Mouse (Mus musculus) hindbrain, embryonic 12.5 days (tissue): ENCODE data around the gene Lrrc10b. TPM values are rescaled to one million over a fixed set of nuclear protein-coding genes. Genes with fewer than 3 reads are reported as not detected.
A peak's percentile ranks its signal among the peaks of the same experiment; 100 is the strongest.

Experiments
- ATAC-seq: fragments of 200-750 bp; cut with Nextera tagmentation; 2 replicates; pipeline ENCODE4 v1.8.0; 2017; ENCODE audit warnings: moderate TSS enrichment; ENCODE audit not compliant: low FRiP score
- H3K27ac ChIP-seq: fragments of 300-500 bp; sonication (generic); 2 replicates; pipeline ENCODE4 v1.5.1; 2016; ENCODE audit warnings: mild to moderate bottlenecking
- H3K27me3 ChIP-seq: fragments of 300-500 bp; sonication (generic); 2 replicates; pipeline ENCODE4 v1.6.1; 2016; ENCODE audit warnings: mild to moderate bottlenecking
- H3K36me3 ChIP-seq: fragments of 300-500 bp; sonication (generic); 2 replicates; pipeline ENCODE4 v1.6.1; 2016; ENCODE audit warnings: mild to moderate bottlenecking
- H3K4me1 ChIP-seq: fragments of 300-500 bp; sonication (generic); 2 replicates; pipeline ENCODE4 v1.6.1; 2016
- H3K4me2 ChIP-seq: fragments of 300-500 bp; sonication (generic); replicated peaks from 2 replicates; pipeline ENCODE4 v1.6.1; 2016; ENCODE audit warnings: mild to moderate bottlenecking
- H3K4me3 ChIP-seq: fragments of 300-500 bp; sonication (generic); 2 replicates; pipeline ENCODE4 v1.5.1; 2016; ENCODE audit warnings: mild to moderate bottlenecking
- H3K9ac ChIP-seq: fragments of 300-500 bp; sonication (generic); 2 replicates; pipeline ENCODE4 v1.6.1; 2016; ENCODE audit warnings: mild to moderate bottlenecking, moderate library complexity
- H3K9me3 ChIP-seq: fragments of 300-500 bp; sonication (generic); replicated peaks from 2 replicates; pipeline ENCODE4 v1.6.1; 2016; ENCODE audit warnings: mild to moderate bottlenecking
- WGBS: fragments of 180-500 bp; shearing (Covaris S2); methylation state at CpG from one replicate; pipeline ENCODE4 v1.1.7; 2016; 5-methylcytosine and 5-hydroxymethylcytosine counted together
- polyA plus RNA-seq: library from polyadenylated mRNA; unstranded; fragments of >200 nt; fragmentation: Nextera tagmentation; extraction: Ambion mirVana; gene quantifications from 2 replicates; pipeline ENCODE4 v1.2.1, GENCODE M21; 2016

Gene Lrrc10b
- polyA plus RNA-seq, 1 experiment from 2014 or later, result 1.7 TPM

DNA sequence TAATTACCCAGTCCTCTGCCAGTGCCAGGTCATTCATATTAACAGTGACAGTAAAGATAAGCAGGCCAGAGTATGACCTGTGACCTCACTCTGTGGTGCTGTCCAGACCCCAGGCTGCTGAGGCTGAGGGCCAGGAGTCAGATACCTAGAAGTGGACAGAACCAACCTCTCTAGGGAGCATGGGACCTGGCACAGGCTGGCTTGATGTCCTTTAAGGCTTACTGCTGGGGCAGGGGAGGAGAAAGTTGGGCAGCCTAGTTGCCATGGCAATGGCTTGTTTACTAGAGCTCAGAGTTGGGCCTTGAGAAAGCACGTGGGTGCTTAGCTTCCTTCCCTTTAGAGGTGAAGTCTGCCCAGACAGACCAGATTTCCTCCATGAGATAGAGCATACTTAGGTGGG lies 20.5 kb downstream of the Lrrc10b start:
- Histone ChIP-seq H3K4me1 (no peaks in the 10 kb centered on the region), H3K27ac (no peak overlapping the region), H3K27me3 (no peaks in the 10 kb centered on the region), H3K9me3 (no peaks in the 10 kb centered on the region), H3K4me2 (no peak overlapping the region), H3K4me3 (no peak overlapping the region), H3K36me3 (0 out of 2 replicates have a peak, but pooled peaks cover 4% of the 10 kb centered on the region), H3K9ac (no peak overlapping the region)
- WGBS, result 64% methylated on average over 1 of the region's 1 CpGs
- no peak for ATAC-seq

DNA sequence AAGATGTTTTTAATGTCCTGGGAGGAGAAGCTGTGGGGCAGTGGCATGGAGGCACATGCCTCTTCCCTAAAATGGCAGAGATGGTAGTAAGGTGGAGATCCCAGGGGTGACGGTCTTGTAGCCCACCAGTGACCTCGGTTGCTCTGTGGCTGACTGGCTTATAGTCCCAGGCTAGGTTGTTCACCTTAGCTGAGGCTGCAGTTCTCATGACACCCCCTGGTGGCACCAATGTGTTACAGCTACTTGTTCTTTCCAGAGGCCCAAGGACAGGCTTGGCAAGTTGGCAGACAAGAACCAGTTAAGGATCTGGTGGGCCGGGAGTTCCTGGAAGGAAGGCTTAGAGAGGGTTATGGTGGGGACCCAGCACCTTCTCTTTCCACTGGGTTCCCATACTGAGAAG lies 21.4 kb downstream of the Lrrc10b start:
- Histone ChIP-seq H3K27ac (no peak overlapping the region), H3K4me1 (no peaks in the 10 kb centered on the region), H3K4me2 (no peak overlapping the region), H3K36me3 (0 out of 2 replicates have a peak, but pooled peaks cover 4% of the 10 kb centered on the region), H3K4me3 (no peak overlapping the region), H3K9me3 (no peaks in the 10 kb centered on the region), H3K9ac (no peak overlapping the region), H3K27me3 (no peaks in the 10 kb centered on the region)
- ATAC-seq, result peak; percentile 24; the same call in 1 of the 2 replicates
- WGBS, result 34% methylated on average over 3 of the region's 3 CpGs

DNA sequence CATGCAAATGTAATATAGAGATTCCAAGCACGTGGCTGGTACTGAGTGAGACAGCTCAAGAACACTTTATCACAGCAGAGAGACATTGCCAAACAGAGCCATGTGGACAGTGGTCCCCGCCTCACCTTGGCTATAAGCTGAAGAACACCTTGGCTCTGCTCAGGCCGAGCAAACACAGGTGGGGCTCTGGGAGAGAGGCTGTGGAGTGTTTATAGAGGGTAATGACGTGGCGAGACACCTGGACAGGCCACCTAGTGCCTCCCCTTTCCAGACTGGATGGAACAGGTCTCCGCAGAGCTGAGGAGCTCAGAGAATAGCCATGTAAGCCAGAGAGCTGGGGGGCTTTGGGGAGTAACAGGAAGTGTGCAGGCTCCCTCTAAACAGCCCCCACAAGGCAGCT lies 22.3 kb downstream of the Lrrc10b start:
- Histone ChIP-seq H3K4me1 (no peaks in the 10 kb centered on the region), H3K27me3 (no peaks in the 10 kb centered on the region), H3K27ac (no peak overlapping the region), H3K4me3 (no peak overlapping the region), H3K9me3 (no peaks in the 10 kb centered on the region), H3K4me2 (no peak overlapping the region), H3K36me3 (0 out of 2 replicates have a peak, but pooled peaks cover 4% of the 10 kb centered on the region), H3K9ac (no peak overlapping the region)
- no peak for ATAC-seq
- WGBS, result 83% methylated on average over 6 of the region's 6 CpGs

DNA sequence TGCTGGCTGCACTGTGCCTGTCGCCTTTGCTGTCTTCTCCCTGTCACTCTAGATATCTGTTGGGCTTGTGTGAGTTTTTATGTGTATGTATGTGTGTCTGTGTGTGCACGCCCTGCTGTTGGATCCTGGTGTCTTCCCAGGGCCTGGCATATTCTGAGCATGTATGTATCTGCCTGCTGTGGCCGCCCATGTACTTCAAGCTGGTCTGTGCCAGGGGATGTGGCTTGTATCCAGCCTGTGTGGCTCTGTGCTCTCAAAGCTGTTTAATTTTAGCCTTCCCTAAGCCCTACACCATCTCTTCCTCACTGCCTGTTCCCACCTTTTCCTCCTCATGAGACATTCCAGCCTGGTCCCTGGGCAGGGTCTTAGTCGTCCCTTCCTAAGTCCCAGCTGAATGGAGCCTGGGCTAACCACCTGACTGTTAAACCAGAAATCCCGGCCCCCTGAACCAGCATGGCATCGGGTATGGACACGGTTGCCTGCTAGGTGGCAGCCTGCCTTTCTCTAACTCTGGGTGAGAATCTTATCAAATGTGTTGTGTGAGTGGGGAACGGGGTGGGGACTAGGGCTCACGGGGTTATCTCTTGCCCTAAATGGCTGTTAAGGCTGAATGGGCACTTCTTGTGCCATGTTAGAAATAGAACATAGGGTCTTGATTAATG lies 23.3 kb downstream of the Lrrc10b start:
- no peak overlapping the region for H3K4me3 ChIP-seq
- H3K9me3 ChIP-seq, result no peaks in the 10 kb centered on the region
- no peak overlapping the region for H3K27ac ChIP-seq
- ATAC-seq, result no peak
- no peaks in the 10 kb centered on the region for H3K4me1 ChIP-seq
- WGBS, result 75% methylated on average over 9 of the region's 9 CpGs
- no peak overlapping the region for H3K4me2 ChIP-seq
- no peaks in the 10 kb centered on the region for H3K27me3 ChIP-seq
- no peak overlapping the region for H3K9ac ChIP-seq
- 0 out of 2 replicates have a peak, but pooled peaks cover under 1% of the 10 kb centered on the region for H3K36me3 ChIP-seq

GRCm38 (mm10) chr19:10433225-10433624 lies 24.0 kb downstream of the Lrrc10b start:
- no peak overlapping the region for H3K4me2 ChIP-seq
- no peak overlapping the region for H3K27ac ChIP-seq
- no peaks in the 10 kb centered on the region for H3K4me1 ChIP-seq
- no peak for ATAC-seq
- H3K4me3 ChIP-seq, result no peak overlapping the region
- H3K27me3 ChIP-seq, result no peaks in the 10 kb centered on the region
- WGBS, result 78% methylated on average over 7 of the region's 7 CpGs
- no peaks in the 10 kb centered on the region for H3K9me3 ChIP-seq
- no peak overlapping the region for H3K9ac ChIP-seq
- H3K36me3 ChIP-seq, result no peaks in the 10 kb centered on the region

DNA sequence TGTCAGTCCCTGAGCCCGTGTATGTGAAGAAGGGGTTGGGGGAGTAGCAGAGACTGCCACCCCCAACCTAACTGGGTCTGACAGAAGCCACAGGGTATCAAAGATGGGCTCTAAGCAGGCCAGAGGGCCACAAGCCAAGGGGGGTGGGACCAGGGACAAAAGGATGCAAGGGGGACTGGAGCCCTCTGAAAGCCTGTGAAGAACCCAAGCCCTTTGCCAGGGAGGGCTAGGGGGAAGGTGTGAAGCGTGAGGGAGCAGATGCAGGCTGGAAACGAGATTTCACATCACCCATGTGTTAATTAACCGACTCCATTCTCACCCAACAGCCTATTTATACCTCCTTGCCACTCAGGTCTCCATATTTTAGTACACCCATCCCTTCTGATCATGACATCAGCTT lies 25.4 kb downstream of the Lrrc10b start:
- Histone ChIP-seq H3K9ac (no peak overlapping the region), H3K27me3 (0 out of 2 replicates have a peak, but pooled peaks cover 3% of the 10 kb centered on the region), H3K36me3 (no peaks in the 10 kb centered on the region), H3K4me1 (peaks cover 3% of the 10 kb centered on the region; the same call in 1 of the 2 replicates), H3K4me3 (no peak overlapping the region), H3K4me2 (no peak overlapping the region), H3K9me3 (no peaks in the 10 kb centered on the region), H3K27ac (no peak overlapping the region)
- no peak for ATAC-seq
- 58% methylated on average over 4 of the region's 4 CpGs for WGBS

DNA sequence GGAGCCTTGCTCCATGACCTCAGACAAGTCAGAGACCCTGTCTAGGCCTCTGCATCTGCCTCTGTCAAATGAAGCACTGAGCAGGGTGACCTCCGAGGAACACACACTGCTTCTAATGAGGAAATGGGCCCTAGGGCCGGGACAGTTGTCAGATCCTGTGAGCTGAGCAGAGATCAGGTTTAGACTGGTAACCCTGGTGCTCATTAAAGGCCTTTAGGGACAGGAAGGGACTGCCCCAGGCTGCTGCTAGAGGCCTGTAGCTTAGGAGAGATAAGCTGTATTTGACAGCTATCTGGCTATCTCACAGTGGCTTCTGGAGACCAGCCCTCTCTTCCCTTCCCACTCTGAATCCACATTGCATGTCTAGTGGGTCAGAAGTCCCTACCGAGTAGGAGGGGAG lies 25.9 kb downstream of the Lrrc10b start:
- no peak for ATAC-seq
- Histone ChIP-seq H3K9me3 (no peaks in the 10 kb centered on the region), H3K27ac (no peak overlapping the region), H3K4me1 (peaks cover 5% of the 10 kb centered on the region), H3K4me2 (no peak overlapping the region), H3K4me3 (no peak overlapping the region), H3K27me3 (0 out of 2 replicates have a peak, but pooled peaks cover 5% of the 10 kb centered on the region), H3K9ac (no peak overlapping the region), H3K36me3 (no peaks in the 10 kb centered on the region)
- WGBS, result 46% methylated on average over 3 of the region's 3 CpGs

GRCm38 (mm10) chr19:10429371-10429770 lies 27.9 kb downstream of the Lrrc10b start:
- H3K9ac ChIP-seq, result no peak overlapping the region
- H3K4me1 ChIP-seq, result peaks cover 16% of the 10 kb centered on the region
- H3K27ac ChIP-seq, result no peak overlapping the region
- 84% methylated on average over 8 of the region's 8 CpGs for WGBS
- H3K27me3 ChIP-seq, result peaks cover 7% of the 10 kb centered on the region; the same call in 1 of the 2 replicates
- no peak overlapping the region for H3K4me3 ChIP-seq
- H3K4me2 ChIP-seq, result no peak overlapping the region
- H3K9me3 ChIP-seq, result no peaks in the 10 kb centered on the region
- no peaks in the 10 kb centered on the region for H3K36me3 ChIP-seq
- ATAC-seq, result no peak

DNA sequence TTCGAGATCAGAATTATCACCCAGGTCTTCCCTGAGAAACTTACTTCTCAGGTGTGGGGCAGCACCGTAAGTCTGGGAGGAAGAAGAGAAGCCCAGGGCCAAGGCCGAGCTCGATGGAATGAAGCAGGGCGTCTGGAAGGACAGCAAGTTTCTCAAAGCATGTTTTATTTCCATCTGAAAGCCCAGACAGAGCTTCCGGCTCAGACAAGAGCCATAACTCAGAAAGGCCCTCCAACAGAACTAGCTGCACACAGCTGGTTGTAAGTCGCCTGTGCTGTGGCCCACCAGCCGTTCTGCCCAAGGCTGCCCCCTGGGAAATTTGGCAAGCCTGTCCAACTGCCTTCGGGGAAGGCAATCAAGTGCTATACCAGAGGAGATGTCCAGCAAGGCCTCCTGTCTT lies 29.8 kb downstream of the Lrrc10b start:
- Histone ChIP-seq H3K4me2 (no peak overlapping the region), H3K27me3 (peaks cover 16% of the 10 kb centered on the region; the same call in 1 of the 2 replicates), H3K9me3 (no peaks in the 10 kb centered on the region), H3K36me3 (no peaks in the 10 kb centered on the region), H3K4me3 (no peak overlapping the region), H3K9ac (no peak overlapping the region), H3K4me1 (peaks cover 23% of the 10 kb centered on the region), H3K27ac (no peak overlapping the region)
- ATAC-seq, result no peak
- WGBS, result 79% methylated on average over 9 of the region's 9 CpGs

DNA sequence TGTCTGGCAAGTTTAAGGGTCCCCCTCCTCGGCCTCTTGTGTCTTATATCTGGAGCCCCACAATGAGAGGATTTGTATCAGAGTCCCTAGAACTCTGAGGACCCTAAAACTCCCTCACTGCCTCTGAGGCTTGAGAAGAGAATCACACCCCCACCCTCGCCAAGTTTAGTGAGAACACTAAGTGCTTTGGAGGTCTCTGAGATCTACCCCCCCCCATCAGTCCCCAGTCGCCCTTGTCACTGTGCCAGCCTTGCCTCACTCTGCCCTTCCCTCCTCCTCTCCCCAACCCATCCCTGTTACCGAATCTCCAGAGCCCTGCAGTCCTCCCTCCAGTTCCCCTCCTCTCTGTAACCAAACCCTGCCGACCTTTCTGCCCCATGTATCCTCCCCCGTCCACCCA lies 30.5 kb downstream of the Lrrc10b start:
- 51% methylated on average over 6 of the region's 6 CpGs for WGBS
- no peak overlapping the region for H3K27ac ChIP-seq
- no peaks in the 10 kb centered on the region for H3K9me3 ChIP-seq
- no peaks in the 10 kb centered on the region for H3K36me3 ChIP-seq
- no peak overlapping the region for H3K4me3 ChIP-seq
- H3K4me1 ChIP-seq, result peaks cover 29% of the 10 kb centered on the region
- no peak overlapping the region for H3K4me2 ChIP-seq
- ATAC-seq, result no peak
- no peak overlapping the region for H3K9ac ChIP-seq
- H3K27me3 ChIP-seq, result peaks cover 22% of the 10 kb centered on the region; the same call in 1 of the 2 replicates

GRCm38 (mm10) chr19:10426312-10426711 lies 31.0 kb downstream of the Lrrc10b start:
- Histone ChIP-seq H3K4me2 (peak overlapping the region; percentile 17; the same call in 1 of the 2 replicates), H3K9me3 (no peaks in the 10 kb centered on the region), H3K27ac (no peak overlapping the region), H3K4me1 (peaks cover 34% of the 10 kb centered on the region), H3K4me3 (no peak overlapping the region), H3K9ac (0 out of 2 replicates have a peak overlapping the region, but pooled peaks have one; percentile 13), H3K36me3 (no peaks in the 10 kb centered on the region), H3K27me3 (peaks cover 27% of the 10 kb centered on the region)
- peak; percentile 6; the same call in 1 of the 2 replicates for ATAC-seq
- 29% methylated on average over 25 of the region's 25 CpGs for WGBS

DNA sequence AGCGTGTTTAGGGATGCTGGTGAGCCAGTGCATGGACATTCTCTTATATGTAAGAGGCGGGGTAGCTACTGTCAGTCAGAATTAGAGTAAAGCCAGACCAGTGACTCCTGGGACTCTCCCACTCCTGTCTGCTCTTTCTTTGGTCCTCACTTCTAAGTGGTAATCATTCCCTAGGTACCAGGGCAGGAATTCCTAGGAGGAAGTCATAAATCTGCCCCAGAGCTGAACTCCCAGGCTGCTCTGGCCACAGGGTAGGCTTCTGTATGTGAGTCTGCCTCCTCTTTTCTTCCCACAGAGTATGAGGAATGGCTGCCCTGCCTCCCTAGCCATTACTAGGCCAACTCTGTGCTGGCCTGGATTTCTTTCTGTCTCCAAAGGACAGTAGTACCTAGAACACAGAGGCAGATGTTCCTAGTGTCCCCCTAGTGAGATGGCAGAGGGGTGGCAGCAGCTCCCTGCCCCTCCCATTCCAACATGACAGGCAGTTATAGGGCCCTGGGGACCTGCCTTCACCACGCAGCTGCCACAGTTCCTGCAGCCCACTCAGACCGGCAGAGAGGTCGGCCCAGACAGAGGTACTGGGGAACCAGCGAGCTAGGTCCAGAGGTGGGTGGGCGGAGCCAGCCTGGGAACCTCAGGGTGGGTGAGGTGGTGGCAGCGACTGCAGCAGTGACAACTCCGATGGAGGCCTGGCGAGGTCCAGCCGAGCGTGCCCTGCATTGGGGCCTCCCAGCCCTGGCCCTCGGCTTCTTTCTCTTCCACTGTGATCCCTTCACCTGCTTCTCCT lies 31.6 kb downstream of the Lrrc10b start:
- peaks cover 31% of the 10 kb centered on the region for H3K27me3 ChIP-seq
- no peaks in the 10 kb centered on the region for H3K9me3 ChIP-seq
- H3K27ac ChIP-seq, result no peak overlapping the region
- peaks cover 36% of the 10 kb centered on the region for H3K4me1 ChIP-seq
- WGBS, result 26% methylated on average over 13 of the region's 13 CpGs
- H3K36me3 ChIP-seq, result no peaks in the 10 kb centered on the region
- H3K9ac ChIP-seq, result 0 out of 2 replicates have a peak overlapping the region, but pooled peaks have one; percentile 13
- H3K4me2 ChIP-seq, result peak overlapping the region; percentile 17; the same call in 1 of the 2 replicates
- no peak overlapping the region for H3K4me3 ChIP-seq
- peak; percentile 36 for ATAC-seq
